Mouse (Mus musculus) heart, postnatal 0 days (tissue): ENCODE measurements at regions not wholly inside any gene's neighbourhood (a gene's known extent, or its start where the extent isn't known, plus 50 kb on each side); places are given as distances from the start of the nearest gene placed in this dataset.

ENCODE experiments used
- CTCF ChIP-seq: IDR thresholded peaks from 2 replicates; pipeline ENCODE4 v1.5.1; 2016; ENCODE audit warnings: antibody characterized with exemption, control low read depth, low read depth
- EP300 ChIP-seq: IDR thresholded peaks from 2 replicates; pipeline ENCODE4 v1.6.1; 2016; ENCODE audit warnings: antibody characterized with exemption, low read depth

DNA sequence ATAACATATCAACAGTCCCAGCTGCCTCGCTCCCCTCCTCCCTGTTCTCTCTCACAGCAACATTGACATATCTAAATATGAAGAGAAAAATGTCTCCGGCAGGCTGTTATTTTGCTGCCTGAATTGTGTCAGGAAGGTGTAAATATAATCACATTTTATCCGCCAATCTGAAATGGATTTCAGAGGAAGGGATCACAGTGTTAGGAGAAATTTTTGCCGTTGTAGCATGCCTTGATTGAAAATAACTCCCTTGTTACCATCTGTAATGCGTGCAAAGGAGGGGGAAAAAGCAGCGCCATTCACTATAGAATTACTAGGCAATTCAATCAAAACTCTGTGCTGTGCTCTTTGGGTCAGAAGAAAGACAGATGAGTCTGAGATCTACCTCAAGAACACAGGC is 620.3 kb upstream of the Castor2 start:
- no peak for TF ChIP-seq CTCF
- no peak for TF ChIP-seq EP300
